In the genomic region with DNA sequence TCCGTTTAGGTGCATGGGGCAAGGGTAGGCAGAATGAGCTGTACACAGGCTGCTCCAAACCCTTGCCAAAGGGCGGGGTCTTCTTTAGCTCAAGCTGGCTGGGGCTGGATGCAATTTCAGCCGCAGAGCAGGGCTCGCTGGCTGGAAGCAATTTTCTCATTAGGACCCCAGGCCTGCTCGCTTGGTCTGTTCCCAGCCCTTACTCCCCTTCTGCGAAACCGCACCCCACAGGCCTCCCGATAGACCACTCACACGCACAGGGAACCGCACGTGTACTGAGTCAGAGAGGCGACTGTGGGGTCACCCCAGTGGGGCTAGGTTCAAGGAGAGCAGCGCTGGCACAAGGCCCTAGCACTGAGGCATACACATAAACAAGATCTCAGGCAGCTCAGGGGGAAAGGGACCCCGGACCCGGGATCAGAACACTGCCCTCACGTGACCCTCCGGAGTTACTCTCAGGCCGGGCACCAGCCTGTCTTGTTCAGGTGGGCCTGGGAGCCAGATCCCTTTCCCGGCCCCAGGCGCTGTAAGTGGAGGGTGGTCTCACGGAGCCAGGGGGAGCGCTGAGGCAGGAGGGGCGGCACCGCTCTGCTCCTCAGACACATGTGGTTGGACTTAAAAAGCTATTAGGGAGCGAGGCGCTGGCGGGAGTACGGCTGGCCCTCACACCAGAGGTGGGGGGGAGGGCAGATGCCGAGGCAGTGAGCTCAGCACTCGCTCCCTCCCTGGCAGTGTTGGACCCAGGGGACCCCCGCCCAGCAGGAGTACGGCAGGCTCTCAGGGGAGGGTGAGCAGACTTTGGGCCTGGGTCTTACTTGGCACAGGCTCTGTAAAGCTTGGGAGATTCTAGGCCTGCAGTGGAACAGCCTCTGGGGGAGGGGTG, we compare ENCODE assay signal across 7 mouse cellular contexts. TPM values are rescaled to one million over a fixed set of nuclear protein-coding genes. Genes with fewer than 3 reads are reported as not detected.
DNase-seq lines count a peak whose midpoint lies in the region; ATAC-seq and TF ChIP-seq lines count a peak whose summit lies in the region.

No protein-coding gene starts in this region.

- H3K9me3 ChIP-seq in G1E (replicated peaks), result no peaks in the 10 kb centered on the region
- no peaks in the 10 kb centered on the region for H3K9me3 ChIP-seq in hindbrain, postnatal 0 days (ENCODE audit: low read length)
- no peaks in the 10 kb centered on the region for H3K9me3 ChIP-seq in midbrain, embryonic 13.5 days

- H3K36me3 ChIP-seq in G1E (replicated peaks), result peaks cover 29% of the 10 kb centered on the region
- H3K36me3 ChIP-seq in hindbrain, postnatal 0 days (ENCODE audit: insufficient read depth, low read length), result no peaks in the 10 kb centered on the region
- no peaks in the 10 kb centered on the region for H3K36me3 ChIP-seq in midbrain, embryonic 13.5 days

- no peak for DNase-seq in G1E (ENCODE audit: low spot score)
- DNase-seq in brain, embryonic 14.5 days (ENCODE audit: low read depth), result peak; percentile 91
- DNase-seq in gastrocnemius, postnatal 14 days, result peak; percentile 86
- DNase-seq in hindbrain, postnatal 0 days (ENCODE audit: low spot score), result peak; percentile 55
- no peak for DNase-seq in frontal cortex, postnatal 25 days (ENCODE audit: low spot score in 2 of 2)
- DNase-seq in cerebellum, adult 9-11 months, result no peak

- no peak for ATAC-seq in G1E (ENCODE audit: extremely low read depth, insufficient number of reproducible peaks, low FRiP score, poor library complexity, severe bottlenecking)
- peak; percentile 19; the same call in 1 of the 2 replicates for ATAC-seq in hindbrain, postnatal 0 days
- ATAC-seq in midbrain, embryonic 13.5 days, result peak; percentile 37

- H3K4me1 ChIP-seq in G1E (ENCODE audit: insufficient read depth, low read depth, low read length), result peaks cover 95% of the 10 kb centered on the region
- H3K4me1 ChIP-seq in hindbrain, postnatal 0 days (ENCODE audit: insufficient read depth, low read length), result peaks cover 47% of the 10 kb centered on the region
- H3K4me1 ChIP-seq in midbrain, embryonic 13.5 days (replicated peaks), result peaks cover 96% of the 10 kb centered on the region

- no peak for TF ChIP-seq POLR2A in brain, embryonic 14.5 days (IDR thresholded peaks at IDR 0.05; ENCODE audit: borderline replicate concordance, extremely low read depth, insufficient read depth, insufficient read length, poor library complexity, severe bottlenecking)

- intact Hi-C loops in gastrocnemius, postnatal 14 days (cut with DNase I; ENCODE audit: low total_unique reads), result no loop called here

- H3K27ac ChIP-seq in hindbrain, postnatal 0 days, result peak overlapping the region; percentile 59
- H3K27ac ChIP-seq in midbrain, embryonic 13.5 days, result peak overlapping the region; percentile 71

- peaks cover 2% of the 10 kb centered on the region; the same call in 1 of the 2 replicates for H3K27me3 ChIP-seq in G1E (ENCODE audit: insufficient read depth, low read length)
- H3K27me3 ChIP-seq in hindbrain, postnatal 0 days (ENCODE audit: insufficient read depth, low read length), result no peaks in the 10 kb centered on the region
- H3K27me3 ChIP-seq in midbrain, embryonic 13.5 days, result peaks cover 100% of the 10 kb centered on the region

- peak overlapping the region; percentile 22; the same call in 1 of the 2 replicates for H3K9ac ChIP-seq in hindbrain, postnatal 0 days (replicated peaks; ENCODE audit: low read length)
- H3K9ac ChIP-seq in midbrain, embryonic 13.5 days (replicated peaks), result peak overlapping the region; percentile 44

- H3K4me3 ChIP-seq in G1E (ENCODE audit: low read depth, low read length), result peak overlapping the region; percentile 18; the same call in 1 of the 2 replicates
- H3K4me3 ChIP-seq in hindbrain, postnatal 0 days (ENCODE audit: low read length), result no peak overlapping the region
- 0 out of 2 replicates have a peak overlapping the region, but pooled peaks have one; percentile 5 for H3K4me3 ChIP-seq in midbrain, embryonic 13.5 days (replicated peaks)

- 14% methylated on average over 32 of the region's 32 CpGs for WGBS in hindbrain, postnatal 0 days
- 4% methylated on average over 32 of the region's 32 CpGs for WGBS in midbrain, embryonic 13.5 days

- H3K4me2 ChIP-seq in hindbrain, postnatal 0 days (ENCODE audit: low read depth, low read length), result peak overlapping the region; percentile 19
- peak overlapping the region; percentile 34 for H3K4me2 ChIP-seq in midbrain, embryonic 13.5 days (replicated peaks)

- TF ChIP-seq CTCF in G1E (IDR thresholded peaks at IDR 0.05; ENCODE audit: low read depth, low read length), result no peak
- no peak for TF ChIP-seq CTCF in brain, embryonic 14.5 days (IDR thresholded peaks at IDR 0.05; ENCODE audit: borderline replicate concordance, extremely low read depth, insufficient read depth, insufficient read length)
- TF ChIP-seq CTCF in hindbrain, postnatal 0 days (IDR thresholded peaks at IDR 0.05; ENCODE audit: low read depth), result no peak

RNA-seq across cellular contexts. Expression of a gene that starts 19.6 kb away (rescaled TPM):
- total RNA-seq in G1E (2014; fragmentation: Nextera tagmentation) (39.9 and 54.3 TPM in 2 replicates), G1E (2017) (11.0 and 11.3 TPM in 2 replicates)
- 35.2 and 42.7 TPM in 2 replicates for polyA plus RNA-seq in G1E (2012)
- polyA plus RNA-seq in brain, embryonic 14.5 days (2012; rRNA removed), result 0.92 and 1.5 TPM in 2 replicates
- total RNA-seq in gastrocnemius, postnatal 14 days (2021), result 1 to 10 TPM in 1 of 2 experiments, under 1 TPM in 1; 0.66 to 1.1 TPM
- 1.2 TPM in 1 of 2 replicates, not detected in the other for total RNA-seq in hindbrain, postnatal 0 days (2014; rRNA removed)
- 1.1 and 1.7 TPM in 2 replicates for polyA plus RNA-seq in hindbrain, postnatal 0 days (2015; fragmentation: Nextera tagmentation; extraction: Ambion mirVana)
- 1.3 and 1.9 TPM in 2 replicates for polyA plus RNA-seq in midbrain, embryonic 13.5 days (2015; fragmentation: Nextera tagmentation; extraction: Ambion mirVana)

RNA-seq across cellular contexts. Expression of a gene that starts 41.2 kb away (rescaled TPM):
- total RNA-seq in G1E (2014; fragmentation: Nextera tagmentation) (136 and 138 TPM in 2 replicates), G1E (2017) (81.2 and 95.6 TPM in 2 replicates)
- 550 and 561 TPM in 2 replicates for polyA plus RNA-seq in G1E (2012)
- 3.4 and 4.7 TPM in 2 replicates for polyA plus RNA-seq in brain, embryonic 14.5 days (2012; rRNA removed)
- 1 to 10 TPM; 2.7 to 2.9 TPM for total RNA-seq in gastrocnemius, postnatal 14 days (2021)
- total RNA-seq in hindbrain, postnatal 0 days (2014; rRNA removed), result 1.7 and 7.8 TPM in 2 replicates
- 2.0 and 2.3 TPM in 2 replicates for polyA plus RNA-seq in hindbrain, postnatal 0 days (2015; fragmentation: Nextera tagmentation; extraction: Ambion mirVana)
- 2.1 and 2.4 TPM in 2 replicates for polyA plus RNA-seq in midbrain, embryonic 13.5 days (2015; fragmentation: Nextera tagmentation; extraction: Ambion mirVana)

RNA-seq across cellular contexts. Expression of a gene that starts 54.8 kb away (rescaled TPM):
- 120 and 125 TPM in 2 replicates for total RNA-seq in G1E (2014; fragmentation: Nextera tagmentation)
- 48.1 and 54.5 TPM in 2 replicates for total RNA-seq in G1E (2017)
- polyA plus RNA-seq in G1E (2012), result 207 and 224 TPM in 2 replicates
- 81.8 and 87.0 TPM in 2 replicates for polyA plus RNA-seq in brain, embryonic 14.5 days (2012; rRNA removed)
- 10 to 100 TPM; 25.7 to 33.6 TPM for total RNA-seq in gastrocnemius, postnatal 14 days (2021)
- total RNA-seq in hindbrain, postnatal 0 days (2014; rRNA removed), result 110 and 129 TPM in 2 replicates
- polyA plus RNA-seq in hindbrain, postnatal 0 days (2015; fragmentation: Nextera tagmentation; extraction: Ambion mirVana), result 13.8 and 14.9 TPM in 2 replicates
- 16.8 and 17.3 TPM in 2 replicates for polyA plus RNA-seq in midbrain, embryonic 13.5 days (2015; fragmentation: Nextera tagmentation; extraction: Ambion mirVana)

RNA-seq across cellular contexts. Expression of a gene that starts 56.3 kb away (rescaled TPM):
- 63.3 and 64.9 TPM in 2 replicates for total RNA-seq in G1E (2014; fragmentation: Nextera tagmentation)
- 68.2 and 96.4 TPM in 2 replicates for total RNA-seq in G1E (2017)
- polyA plus RNA-seq in G1E (2012), result 244 and 260 TPM in 2 replicates
- 113 and 120 TPM in 2 replicates for polyA plus RNA-seq in brain, embryonic 14.5 days (2012; rRNA removed)
- 10 to 100 TPM; 26.0 to 36.2 TPM for total RNA-seq in gastrocnemius, postnatal 14 days (2021)
- total RNA-seq in hindbrain, postnatal 0 days (2014; rRNA removed), result 69.5 and 93.3 TPM in 2 replicates
- polyA plus RNA-seq in hindbrain, postnatal 0 days (2015; fragmentation: Nextera tagmentation; extraction: Ambion mirVana), result 71.2 and 79.2 TPM in 2 replicates
- polyA plus RNA-seq in midbrain, embryonic 13.5 days (2015; fragmentation: Nextera tagmentation; extraction: Ambion mirVana), result 50.1 and 55.7 TPM in 2 replicates

RNA-seq across cellular contexts. Expression of a gene that starts 57.7 kb away (rescaled TPM):
- total RNA-seq in G1E (2014; fragmentation: Nextera tagmentation), result 30.0 and 34.0 TPM in 2 replicates
- 2.7 and 4.3 TPM in 2 replicates for total RNA-seq in G1E (2017)
- 14.3 and 16.2 TPM in 2 replicates for polyA plus RNA-seq in G1E (2012)
- polyA plus RNA-seq in brain, embryonic 14.5 days (2012; rRNA removed), result 34.0 and 46.8 TPM in 2 replicates
- total RNA-seq in gastrocnemius, postnatal 14 days (2021), result 100 to 1,000 TPM; 531 to 566 TPM
- total RNA-seq in hindbrain, postnatal 0 days (2014; rRNA removed), result 90.4 and 92.5 TPM in 2 replicates
- polyA plus RNA-seq in hindbrain, postnatal 0 days (2015; fragmentation: Nextera tagmentation; extraction: Ambion mirVana), result 123 and 126 TPM in 2 replicates
- polyA plus RNA-seq in midbrain, embryonic 13.5 days (2015; fragmentation: Nextera tagmentation; extraction: Ambion mirVana), result 22.4 and 28.4 TPM in 2 replicates

Comparison
In these comparisons a context has a peak if more than half of its experiments do, and no peak if none do; other contexts are left out.
1. DNase-seq: peak in brain, embryonic 14.5 days (single experiment), gastrocnemius, postnatal 14 days (single experiment) and hindbrain, postnatal 0 days (single experiment); none in G1E (single experiment), frontal cortex, postnatal 25 days (0 of 2) and cerebellum, adult 9-11 months (single experiment).
2. RNA of a gene that starts 19.6 kb away (polyA plus RNA-seq): 35.2 to 42.7 TPM in G1E; 1.3 to 1.9 TPM in midbrain, embryonic 13.5 days, 1.1 to 1.7 TPM in hindbrain, postnatal 0 days and 0.92 to 1.5 TPM in brain, embryonic 14.5 days; every median in the first group is over 10 times any median in the second.
3. RNA of a gene that starts 41.2 kb away (polyA plus RNA-seq): 550 to 561 TPM in G1E; 3.4 to 4.7 TPM in brain, embryonic 14.5 days, 2.1 to 2.4 TPM in midbrain, embryonic 13.5 days and 2.0 to 2.3 TPM in hindbrain, postnatal 0 days; every median in the first group is over 10 times any median in the second.